Mouse (Mus musculus) intestine, embryonic 14.5 days (tissue): ENCODE results near the gene Ace2. TPM values are rescaled to one million over a fixed set of nuclear protein-coding genes. Genes with fewer than 3 reads are reported as not detected.

ENCODE experiments used
- ATAC-seq: fragments of 200-750 bp; cut with Nextera tagmentation; replicated peaks from 2 replicates; pipeline ENCODE4 v1.8.0; 2017; ENCODE audit warnings: low read depth, moderate number of reproducible peaks, moderate TSS enrichment, moderate library complexity; ENCODE audit not compliant: low FRiP score, low TSS enrichment
- DNase-seq: peaks from one replicate; pipeline ENCODE4 v3.0.0-alpha.2; 2018; ENCODE audit warnings: low spot score
- H3K27ac ChIP-seq: fragments of 300-500 bp; sonication (generic); 2 replicates; pipeline ENCODE4 v1.5.1; 2014; ENCODE audit warnings: low read depth, mild to moderate bottlenecking, control low read depth
- H3K27me3 ChIP-seq: fragments of 300-500 bp; sonication (generic); replicated peaks from 2 replicates; pipeline ENCODE4 v1.6.1; 2014; ENCODE audit warnings: low read length, control low read depth; ENCODE audit not compliant: control insufficient read depth, insufficient read depth
- H3K36me3 ChIP-seq: fragments of 300-500 bp; sonication (generic); 2 replicates; pipeline ENCODE4 v1.6.1; 2014; ENCODE audit warnings: low read length, control low read depth; ENCODE audit not compliant: control insufficient read depth, insufficient read depth
- H3K4me1 ChIP-seq: fragments of 300-500 bp; sonication (generic); replicated peaks from 2 replicates; pipeline ENCODE4 v1.6.1; 2014; ENCODE audit warnings: low read length, control low read depth, mixed read lengths; ENCODE audit not compliant: control insufficient read depth, insufficient read depth
- H3K4me2 ChIP-seq: fragments of 300-500 bp; sonication (generic); 2 replicates; pipeline ENCODE4 v1.6.1; 2014; ENCODE audit warnings: low read length
- H3K4me3 ChIP-seq: fragments of 300-500 bp; sonication (generic); 2 replicates; pipeline ENCODE4 v1.5.1; 2014; ENCODE audit warnings: low read depth, low read length, control low read depth, mixed read lengths
- H3K9ac ChIP-seq: fragments of 300-500 bp; sonication (generic); 2 replicates; pipeline ENCODE4 v1.6.1; 2014; ENCODE audit warnings: mild to moderate bottlenecking, low read length
- H3K9me3 ChIP-seq: fragments of 300-500 bp; sonication (generic); 2 replicates; pipeline ENCODE4 v1.6.1; 2016; ENCODE audit warnings: low read length, control low read depth; ENCODE audit not compliant: control insufficient read depth
- WGBS: fragments of 180-500 bp; shearing (Covaris S2); extraction: QIAGEN DNeasy Blood & Tissue Kit; methylation state at CpG from one replicate; pipeline ENCODE4 v1.1.7; 2014; 5-methylcytosine and 5-hydroxymethylcytosine counted together
- polyA plus RNA-seq: library from polyadenylated mRNA; unstranded; fragments of >200 nt; fragmentation: Nextera tagmentation; extraction: Ambion mirVana; gene quantifications from 2 replicates; pipeline ENCODE4 v1.2.1, GENCODE M21; 2014

Ace2 gene
- polyA plus RNA-seq, 1 experiment from 2014 or later: 3.5 TPM

GRCm38 (mm10) chrX:164171034-164171433, 31.9 kb downstream of the Ace2 start:
- Histone ChIP-seq H3K36me3 (no peaks in the 10 kb centered on the region), H3K27ac (no peak overlapping the region), H3K27me3 (0 out of 2 replicates have a peak, but pooled peaks cover 14% of the 10 kb centered on the region), H3K4me2 (no peak overlapping the region), H3K9ac (no peak overlapping the region), H3K4me1 (no peaks in the 10 kb centered on the region), H3K9me3 (no peaks in the 10 kb centered on the region), H3K4me3 (no peak overlapping the region)
- no peak for DNase-seq
- 55% methylated on average over 2 of the region's 2 CpGs for WGBS
- no peak for ATAC-seq

- no peak overlapping the region for H3K4me2 ChIP-seq
- no peaks in the 10 kb centered on the region for H3K36me3 ChIP-seq
- no peaks in the 10 kb centered on the region for H3K4me1 ChIP-seq
- ATAC-seq (no peak), DNase-seq (no peak)
- H3K9ac ChIP-seq: no peak overlapping the region
- no peaks in the 10 kb centered on the region for H3K9me3 ChIP-seq
- no peak overlapping the region for H3K4me3 ChIP-seq
- 88% methylated on average over 4 of the region's 4 CpGs for WGBS
- no peak overlapping the region for H3K27ac ChIP-seq
- H3K27me3 ChIP-seq: 0 out of 2 replicates have a peak, but pooled peaks cover 12% of the 10 kb centered on the region
These were observed 34.7 kb downstream of the Ace2 start for GRCm38 (mm10) chrX:164173880-164174279.

GRCm38 (mm10) chrX:164175311-164175710, 36.2 kb downstream of the Ace2 start:
- H3K9me3 ChIP-seq: no peaks in the 10 kb centered on the region
- 0 out of 2 replicates have a peak, but pooled peaks cover 7% of the 10 kb centered on the region for H3K27me3 ChIP-seq
- H3K36me3 ChIP-seq: no peaks in the 10 kb centered on the region
- DNase-seq (no peak), ATAC-seq (no peak)
- H3K27ac ChIP-seq: no peak overlapping the region
- no peak overlapping the region for H3K4me2 ChIP-seq
- H3K4me3 ChIP-seq: no peak overlapping the region
- no peak overlapping the region for H3K9ac ChIP-seq
- H3K4me1 ChIP-seq: no peaks in the 10 kb centered on the region
- 88% methylated on average over 1 of the region's 1 CpGs for WGBS

- no peaks in the 10 kb centered on the region for H3K9me3 ChIP-seq
- 78% methylated on average over 2 of the region's 2 CpGs for WGBS
- no peak for ATAC-seq
- DNase-seq: no peak
- no peaks in the 10 kb centered on the region for H3K36me3 ChIP-seq
- no peak overlapping the region for H3K4me2 ChIP-seq
- H3K9ac ChIP-seq: no peak overlapping the region
- 0 out of 2 replicates have a peak, but pooled peaks cover 7% of the 10 kb centered on the region for H3K27me3 ChIP-seq
- H3K27ac ChIP-seq: no peak overlapping the region
- H3K4me1 ChIP-seq: no peaks in the 10 kb centered on the region
- no peak overlapping the region for H3K4me3 ChIP-seq
These were observed 36.6 kb downstream of the Ace2 start for GRCm38 (mm10) chrX:164175780-164176179.

GRCm38 (mm10) chrX:164178856-164179255, 39.7 kb downstream of the Ace2 start:
- Histone ChIP-seq H3K4me1 (no peaks in the 10 kb centered on the region), H3K27me3 (0 out of 2 replicates have a peak, but pooled peaks cover 3% of the 10 kb centered on the region), H3K9me3 (no peaks in the 10 kb centered on the region), H3K4me2 (no peak overlapping the region), H3K4me3 (no peak overlapping the region), H3K36me3 (no peaks in the 10 kb centered on the region), H3K27ac (no peak overlapping the region), H3K9ac (no peak overlapping the region)
- ATAC-seq (no peak), DNase-seq (no peak)
- 74% methylated on average over 2 of the region's 2 CpGs for WGBS

- no peak overlapping the region for H3K27ac ChIP-seq
- H3K9me3 ChIP-seq: no peaks in the 10 kb centered on the region
- no peaks in the 10 kb centered on the region for H3K4me1 ChIP-seq
- no peak overlapping the region for H3K4me3 ChIP-seq
- no peak for ATAC-seq
- 12% methylated on average over 3 of the region's 3 CpGs for WGBS
- H3K4me2 ChIP-seq: no peak overlapping the region
- H3K27me3 ChIP-seq: 0 out of 2 replicates have a peak, but pooled peaks cover 3% of the 10 kb centered on the region
- DNase-seq: peak; percentile 53
- no peak overlapping the region for H3K9ac ChIP-seq
- H3K36me3 ChIP-seq: no peaks in the 10 kb centered on the region
These were observed 40.6 kb downstream of the Ace2 start for GRCm38 (mm10) chrX:164179746-164180145.

GRCm38 (mm10) chrX:164183844-164184243, 44.7 kb downstream of the Ace2 start:
- peak; percentile 54 for DNase-seq
- Histone ChIP-seq H3K36me3 (no peaks in the 10 kb centered on the region), H3K27me3 (no peaks in the 10 kb centered on the region), H3K9me3 (no peaks in the 10 kb centered on the region), H3K4me3 (no peak overlapping the region), H3K4me2 (no peak overlapping the region), H3K9ac (no peak overlapping the region), H3K4me1 (no peaks in the 10 kb centered on the region), H3K27ac (no peak overlapping the region)
- ATAC-seq: no peak
- 28% methylated on average over 3 of the region's 3 CpGs for WGBS

- ATAC-seq (no peak), DNase-seq (no peak)
- Histone ChIP-seq H3K4me2 (no peak overlapping the region), H3K27me3 (no peaks in the 10 kb centered on the region), H3K36me3 (no peaks in the 10 kb centered on the region), H3K9me3 (no peaks in the 10 kb centered on the region), H3K4me1 (no peaks in the 10 kb centered on the region), H3K27ac (no peak overlapping the region), H3K9ac (no peak overlapping the region), H3K4me3 (no peak overlapping the region)
These were observed 50.7 kb downstream of the Ace2 start for GRCm38 (mm10) chrX:164189880-164190279.

GRCm38 (mm10) chrX:164197679-164198078, 58.5 kb downstream of the Ace2 start:
- DNase-seq: no peak
- H3K9ac ChIP-seq: no peak overlapping the region
- ATAC-seq: no peak
- no peak overlapping the region for H3K4me2 ChIP-seq
- no peaks in the 10 kb centered on the region for H3K4me1 ChIP-seq
- no peak overlapping the region for H3K4me3 ChIP-seq
- 90% methylated on average over 2 of the region's 2 CpGs for WGBS
- no peaks in the 10 kb centered on the region for H3K27me3 ChIP-seq
- no peak overlapping the region for H3K27ac ChIP-seq
- H3K36me3 ChIP-seq: no peaks in the 10 kb centered on the region
- H3K9me3 ChIP-seq: no peaks in the 10 kb centered on the region
